Mouse (Mus musculus): ENCODE data around the gene Spns1. TPM values are rescaled to one million over a fixed set of nuclear protein-coding genes. Genes with fewer than 3 reads are reported as not detected.
"Not testable (repeated sequence)": the region's sequence is repeated elsewhere in the genome, so short reads cannot be mapped to it uniquely, and the experiment has no call there.

Spns1 gene
- total RNA-seq, 2 experiments from 2014 or later: 21.2 to 23.5 TPM

DNA sequence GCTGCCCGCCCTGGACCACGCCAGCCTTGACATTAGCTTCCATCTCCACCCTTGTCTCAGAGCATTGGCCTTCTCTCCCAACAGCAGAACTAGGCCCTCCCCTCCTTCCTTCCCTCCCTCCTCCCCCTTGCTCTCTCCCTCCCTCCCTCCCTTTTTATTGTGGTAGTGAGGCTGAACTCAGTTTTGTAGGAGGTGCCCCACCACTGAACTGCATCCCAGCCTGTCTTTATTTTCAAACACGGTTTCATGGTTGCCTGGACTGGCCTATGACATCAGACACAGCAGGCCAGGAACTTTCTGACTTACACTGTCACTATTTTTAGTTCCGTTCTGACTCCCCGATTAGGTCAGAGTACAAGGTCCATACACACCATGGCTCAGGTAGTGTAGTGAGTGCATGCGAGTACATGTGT is 37.0 kb downstream of the Spns1 start:
- no peak for DNase-seq (ENCODE audit: low spot score)

DNA sequence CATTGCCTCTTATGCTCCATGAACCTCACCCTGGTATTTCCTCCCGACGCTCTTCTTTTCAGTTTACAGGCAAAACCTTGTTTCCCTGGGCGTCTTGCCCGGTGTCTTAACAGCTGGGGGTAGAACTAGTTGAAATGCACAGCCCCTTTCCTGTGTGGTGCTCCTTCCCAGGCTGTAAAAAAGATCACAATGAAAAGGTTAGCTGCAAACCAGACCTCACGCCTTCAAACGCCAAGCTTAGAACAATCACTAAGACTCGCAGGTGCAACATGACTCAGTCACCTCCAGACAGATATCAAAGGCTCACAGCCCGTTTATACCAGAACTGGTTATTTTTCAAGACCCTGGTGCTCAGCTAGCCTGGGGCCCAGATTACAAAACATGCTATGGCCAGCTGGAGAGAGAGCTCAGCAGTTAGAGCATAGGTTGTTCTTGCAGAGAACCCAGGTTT is 37.7 kb downstream of the Spns1 start:
- no peak for DNase-seq (ENCODE audit: low spot score)

DNA sequence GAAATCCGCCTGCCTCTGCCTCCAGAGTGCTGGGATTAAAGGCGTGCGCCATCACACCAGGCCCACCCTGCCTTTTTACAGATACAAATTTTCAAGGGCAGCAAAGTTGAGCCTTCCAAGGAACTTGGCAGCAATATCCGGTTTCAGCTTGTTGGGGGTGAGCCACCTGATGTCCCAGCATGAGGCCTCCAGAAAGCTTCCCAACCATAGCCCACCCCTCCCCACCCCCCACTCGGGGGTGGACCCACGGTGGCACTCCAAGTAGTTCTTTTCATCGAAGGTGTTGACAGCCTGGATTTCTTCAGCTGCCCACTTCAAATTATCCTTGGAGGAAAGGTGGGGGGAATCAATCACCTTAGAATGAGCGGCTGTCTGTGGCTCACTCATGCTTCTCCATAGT is 38.3 kb downstream of the Spns1 start:
- no peak for DNase-seq (ENCODE audit: low spot score)

DNA sequence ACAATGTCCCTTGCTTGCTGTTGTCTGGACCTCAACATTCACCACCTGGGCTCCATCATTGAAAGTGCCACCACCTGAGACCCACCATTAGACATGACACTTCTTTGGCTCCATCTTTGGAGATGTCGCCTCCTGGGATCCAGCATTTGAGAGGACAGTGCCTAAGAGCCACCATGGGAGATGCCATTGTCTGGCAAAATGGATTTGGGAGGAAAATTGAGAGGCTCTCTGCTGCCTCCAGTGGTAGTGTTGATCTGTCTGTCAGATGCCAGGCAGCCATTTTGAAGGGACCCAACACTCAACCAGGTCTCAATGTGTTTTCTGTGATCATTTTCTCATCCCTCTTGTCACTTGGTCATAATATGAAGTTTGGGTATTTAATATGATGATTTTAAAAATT is 41.7 kb downstream of the Spns1 start:
- no peak for DNase-seq (ENCODE audit: low spot score)

DNA sequence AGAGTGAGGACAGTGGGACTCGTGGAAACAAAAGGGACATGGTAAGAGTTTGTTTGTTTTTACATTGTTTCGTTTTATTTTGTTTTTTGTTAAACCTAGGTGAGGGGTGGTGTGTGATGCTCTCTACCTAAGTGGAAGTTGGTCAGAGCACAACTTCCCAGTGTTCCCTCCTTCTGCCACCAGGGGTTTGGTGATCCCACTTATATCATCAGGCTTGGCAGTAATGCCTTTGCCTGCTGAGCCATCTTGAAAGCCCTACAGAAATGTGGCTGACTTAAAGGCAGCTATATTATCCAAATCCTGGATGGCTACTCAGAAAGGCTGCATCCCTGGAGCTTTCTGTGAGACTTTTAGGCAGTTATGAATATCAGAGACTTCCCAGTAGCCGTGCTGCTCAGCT is 44.6 kb downstream of the Spns1 start:
- no peak for DNase-seq (ENCODE audit: low spot score)

DNA sequence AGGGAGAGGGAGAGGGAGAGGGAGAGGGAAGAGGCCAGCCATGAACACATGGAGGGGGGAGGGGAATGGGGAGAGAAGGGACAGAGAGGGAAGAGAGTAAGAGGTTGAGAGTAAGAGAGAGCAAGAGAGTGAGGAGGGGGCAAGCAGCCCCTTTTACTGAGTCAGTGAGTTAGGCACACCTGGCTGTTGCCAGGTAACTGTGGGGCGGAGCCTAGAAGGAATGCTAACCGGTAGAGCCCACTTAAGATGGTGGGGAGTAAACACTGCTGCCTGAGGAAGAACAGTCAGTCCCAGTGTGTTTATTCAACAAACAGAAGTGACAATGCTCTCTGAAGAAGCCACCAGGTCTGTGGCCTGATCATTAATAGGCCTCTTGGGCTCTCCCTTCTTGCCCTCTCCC is 46.6 kb downstream of the Spns1 start:
- DNase-seq (ENCODE audit: low spot score): no peak

DNA sequence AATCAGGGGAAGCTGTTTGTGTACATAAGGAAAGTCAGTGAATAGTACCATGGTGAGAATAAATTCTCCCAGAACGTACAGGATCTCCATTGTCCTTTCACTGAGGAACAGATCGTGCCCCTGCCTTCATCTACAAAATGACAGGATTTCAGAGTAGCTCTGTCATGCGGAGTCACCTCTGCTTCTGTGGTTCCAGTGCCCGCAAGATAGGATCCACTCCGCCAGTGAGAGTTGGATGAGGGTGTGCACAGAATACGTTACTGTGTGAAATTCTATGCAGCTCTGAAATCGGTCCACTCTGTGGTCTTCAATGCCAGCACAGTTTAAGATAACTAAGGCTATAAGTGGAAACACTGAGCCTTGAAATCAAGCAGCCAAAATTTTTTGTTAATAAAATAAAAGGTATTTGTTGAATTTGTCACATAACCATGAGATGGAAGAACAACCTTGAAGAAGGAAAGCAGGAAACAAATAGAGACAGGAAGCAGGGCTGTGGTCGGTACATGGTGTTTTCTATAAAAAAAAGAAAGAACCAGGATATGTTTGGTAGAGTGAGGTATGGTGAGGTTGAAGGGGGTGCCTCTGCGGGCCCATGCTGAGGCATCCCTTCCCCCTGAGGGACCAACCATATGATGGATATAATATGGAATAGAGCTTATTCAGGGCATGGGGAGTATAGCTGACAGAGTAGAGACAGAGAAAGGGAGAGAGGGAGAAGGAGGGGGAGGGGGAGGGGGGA is 47.2 kb downstream of the Spns1 start:
- no peak for DNase-seq (ENCODE audit: low spot score)

DNA sequence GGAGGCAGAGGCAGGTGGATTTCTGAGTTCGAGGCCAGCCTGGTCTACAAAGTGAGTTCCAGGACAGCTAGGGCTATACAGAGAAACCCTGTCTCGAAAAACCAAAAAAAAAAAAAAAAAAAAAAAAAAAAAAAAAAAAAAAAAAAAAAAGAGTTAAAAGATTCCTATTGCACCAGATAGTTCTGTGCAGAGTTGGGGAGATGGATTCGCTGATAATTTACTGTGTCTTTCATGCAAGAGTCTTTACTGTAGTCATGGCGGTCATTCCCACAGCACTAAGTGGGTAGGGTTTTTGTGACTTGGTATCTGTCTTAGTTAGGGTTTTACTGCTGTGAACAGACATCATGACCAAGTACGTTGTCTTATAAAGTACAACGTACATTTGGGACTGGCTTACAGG is 48.4 kb downstream of the Spns1 start:
- DNase-seq (ENCODE audit: low spot score): not testable (repeated sequence)

DNA sequence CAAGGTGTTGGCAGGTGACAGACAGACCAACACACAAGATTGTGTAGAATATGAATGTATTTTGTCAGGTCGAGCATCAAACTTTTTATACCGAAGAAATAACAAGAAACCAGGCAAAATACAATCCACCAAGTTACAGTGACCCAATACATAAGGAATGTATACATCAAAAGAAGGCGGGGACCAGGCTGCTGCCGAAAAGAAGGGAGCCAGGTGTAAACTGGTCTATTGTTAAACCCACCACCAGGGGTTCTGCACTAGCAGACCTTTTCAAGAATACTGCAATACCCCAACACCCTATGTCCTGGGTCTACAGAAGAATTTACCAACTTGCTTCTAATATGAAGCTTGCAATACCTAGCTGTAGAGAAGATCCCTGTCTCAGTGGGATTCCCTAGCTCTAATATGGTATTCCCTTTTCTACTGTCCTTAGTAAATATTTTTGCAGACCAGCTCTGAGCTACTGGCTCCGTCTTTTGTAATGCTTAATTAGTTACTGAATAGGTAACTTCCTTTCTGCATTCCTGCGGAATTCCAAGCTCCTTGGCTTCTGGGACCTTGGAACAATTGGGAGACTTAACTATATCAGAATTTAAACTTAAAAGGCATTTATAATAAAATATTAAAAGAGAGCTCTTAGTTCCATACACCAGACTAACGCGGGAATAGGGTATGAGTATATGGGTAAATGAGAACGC is 51.5 kb downstream of the Spns1 start:
- DNase-seq (ENCODE audit: low spot score): not testable (repeated sequence)

DNA sequence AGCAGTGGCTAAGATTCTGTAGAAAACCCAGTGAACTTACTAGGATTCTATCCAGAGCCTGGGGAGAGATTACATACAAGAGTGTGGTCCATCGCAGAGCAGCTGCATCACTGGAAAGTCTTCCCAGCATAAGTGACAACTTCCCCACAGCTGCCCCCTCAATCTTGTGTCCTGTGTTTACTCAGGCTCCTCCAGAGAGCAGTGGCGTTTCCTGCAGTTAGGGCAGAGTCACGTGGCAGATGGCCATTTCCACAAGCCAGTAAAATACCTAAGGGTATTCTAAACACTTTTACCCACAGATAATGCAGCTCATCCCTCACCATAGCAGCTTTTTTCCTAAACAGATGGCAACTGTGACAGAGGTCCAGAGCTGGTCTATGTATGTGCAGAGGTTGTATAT is 52.5 kb downstream of the Spns1 start:
- no peak for DNase-seq (ENCODE audit: low spot score)

DNA sequence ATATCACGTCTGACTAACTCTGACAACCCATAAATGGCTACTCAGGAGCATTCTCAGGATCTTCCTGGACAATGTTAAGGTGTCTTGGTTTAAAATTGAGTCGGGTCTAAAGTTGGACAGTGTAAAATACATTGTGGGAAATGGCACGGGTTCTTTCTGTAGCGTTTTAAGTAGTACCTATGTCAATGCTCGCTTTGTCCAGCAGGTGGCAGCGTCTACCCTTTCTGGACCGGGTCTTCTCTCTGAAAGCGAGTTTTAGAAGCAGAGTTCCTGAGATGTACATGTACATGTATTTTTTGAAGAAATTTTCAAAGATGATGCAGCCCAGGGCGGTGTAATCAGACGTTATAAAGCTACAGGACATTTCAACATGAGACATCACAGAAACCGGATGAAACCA is 53.5 kb downstream of the Spns1 start:
- peak; percentile 73 for DNase-seq (ENCODE audit: low spot score)

Small RNAs within 50 kb of the gene (microRNA-seq; reads per million reads assigned to microRNA genes)
- not detected for gene Mir7058

Other genes with a start within 250 kb of the Spns1 start
- 10 to 100 TPM; 11.5 to 11.8 TPM for gene Xpo6, start 176.9 kb downstream of the Spns1 start, total RNA-seq (2021)
- 10 to 100 TPM; 18.7 to 18.8 TPM for gene Sbk1, start 104.8 kb downstream of the Spns1 start, total RNA-seq (2021)
- gene Lat, start 7.9 kb downstream of the Spns1 start, total RNA-seq (2021): under 1 TPM; 0.21 to 0.37 TPM
- gene Nfatc2ip, start 19.3 kb upstream of the Spns1 start, total RNA-seq (2021): 1 to 10 TPM; 3.3 to 3.4 TPM
- gene Cd19, start 37.4 kb upstream of the Spns1 start, total RNA-seq (2021): not detected
- 10 to 100 TPM; 10.6 to 13.1 TPM for gene Rabep2, start 51.3 kb upstream of the Spns1 start, total RNA-seq (2021)
- gene Atp2a1, start 85.7 kb upstream of the Spns1 start, total RNA-seq (2021): over 10,000 TPM; 23,271 to 27,147 TPM
- 10 to 100 TPM; 49.2 to 51.0 TPM for gene Sh2b1, start 98.0 kb upstream of the Spns1 start, total RNA-seq (2021)
- gene Tufm, start 109.9 kb upstream of the Spns1 start, total RNA-seq (2021): 100 to 1,000 TPM; 118 to 124 TPM
- gene Atxn2l, start 126.0 kb upstream of the Spns1 start, total RNA-seq (2021): 10 to 100 TPM; 28.4 to 33.1 TPM
- gene Eif3c, start 189.0 kb upstream of the Spns1 start, total RNA-seq (2021): 100 to 1,000 TPM; 167 to 171 TPM
- under 1 TPM; 0.47 to 0.59 TPM for gene Apobr, start 207.5 kb upstream of the Spns1 start, total RNA-seq (2021)
- 10 to 100 TPM; 12.7 to 14.4 TPM for gene Cln3, start 208.4 kb upstream of the Spns1 start, total RNA-seq (2021)
- gene Il27, start 217.5 kb upstream of the Spns1 start, total RNA-seq (2021): under 1 TPM in 1 of 2 experiments, not detected in 1; 0.31 TPM

All from gastrocnemius, adult 18-20 months (tissue).